Mouse (Mus musculus): Measurements from ENCODE around the gene Dennd6a.

- no peak for TF ChIP-seq CTCF (IDR thresholded peaks at IDR 0.05; ENCODE audit: low read depth, low read length)
- no peak for TF ChIP-seq GATA2 (IDR thresholded peaks at IDR 0.05; ENCODE audit: borderline replicate concordance, low read depth, low read length)
- TF ChIP-seq GATA1 (IDR thresholded peaks at IDR 0.05; ENCODE audit: borderline replicate concordance, low read length) = no peak
- no peak for TF ChIP-seq POLR2AphosphoS5 (IDR thresholded peaks at IDR 0.05; ENCODE audit: insufficient replicate concordance, low read depth, low read length)
- no peak for TF ChIP-seq TAL1 (conservative IDR thresholded peaks at IDR 0.05; ENCODE audit: low read depth, low read length)
Measured at GRCm38 (mm10) chr14:26651901-26652300, 78.2 kb downstream of the Dennd6a start.
